Mouse (Mus musculus): ENCODE measurements at regions not wholly inside any gene's neighbourhood (a gene's known extent, or its start where the extent isn't known, plus 50 kb on each side); places are given as distances from the start of the nearest gene placed in this dataset.
"Not testable (repeated sequence)": the region's sequence is repeated elsewhere in the genome, so short reads cannot be mapped to it uniquely, and the experiment has no call there.

- no peaks in the 10 kb centered on the region for H3K36me3 ChIP-seq (replicated peaks)
- H3K4me1 ChIP-seq: no peaks in the 10 kb centered on the region
Measured at GRCm38 (mm10) chr13:16453234-16453633, 441.6 kb downstream of the Inhba start.

GRCm38 (mm10) chr13:16459743-16460142, 448.1 kb downstream of the Inhba start:
- no peaks in the 10 kb centered on the region for H3K4me1 ChIP-seq
- no peaks in the 10 kb centered on the region for H3K9me3 ChIP-seq
- no peaks in the 10 kb centered on the region for H3K36me3 ChIP-seq (replicated peaks)
- H3K27me3 ChIP-seq (replicated peaks; ENCODE audit: low read depth, poor library complexity, severe bottlenecking): no peaks in the 10 kb centered on the region
- DNase-seq (ENCODE audit: low spot score): no peak
- H3K27ac ChIP-seq (replicated peaks): no peak overlapping the region
- H3K4me3 ChIP-seq: no peak overlapping the region
- 85% methylated on average over 2 of the region's 2 CpGs for WGBS

More at GRCm38 (mm10) chr13:16453234-16453633, 441.6 kb downstream of the Inhba start:
- no peak for DNase-seq (ENCODE audit: low spot score)
- Histone ChIP-seq H3K9me3 (no peaks in the 10 kb centered on the region), H3K27me3 (replicated peaks; ENCODE audit: low read depth, poor library complexity, severe bottlenecking) (no peaks in the 10 kb centered on the region), H3K4me3 (no peak overlapping the region), H3K27ac (replicated peaks) (no peak overlapping the region)

GRCm38 (mm10) chr13:16461681-16462080, 450.0 kb downstream of the Inhba start:
- H3K27ac ChIP-seq (replicated peaks): no peak overlapping the region
- no peaks in the 10 kb centered on the region for H3K27me3 ChIP-seq (replicated peaks; ENCODE audit: low read depth, poor library complexity, severe bottlenecking)
- no peaks in the 10 kb centered on the region for H3K36me3 ChIP-seq (replicated peaks)
- 87% methylated on average over 2 of the region's 2 CpGs for WGBS
- no peak for DNase-seq (ENCODE audit: low spot score)
- H3K4me3 ChIP-seq: no peak overlapping the region
- no peaks in the 10 kb centered on the region for H3K4me1 ChIP-seq
- no peaks in the 10 kb centered on the region for H3K9me3 ChIP-seq

GRCm38 (mm10) chr13:16464823-16465222, 453.2 kb downstream of the Inhba start:
- Histone ChIP-seq H3K4me3 (no peak overlapping the region), H3K27me3 (replicated peaks; ENCODE audit: low read depth, poor library complexity, severe bottlenecking) (no peaks in the 10 kb centered on the region), H3K36me3 (replicated peaks) (no peaks in the 10 kb centered on the region), H3K9me3 (no peaks in the 10 kb centered on the region), H3K4me1 (no peaks in the 10 kb centered on the region), H3K27ac (replicated peaks) (no peak overlapping the region)
- WGBS: 88% methylated on average over 1 of the region's 1 CpGs
- DNase-seq (ENCODE audit: low spot score): no peak

GRCm38 (mm10) chr13:16465317-16465716, 453.7 kb downstream of the Inhba start:
- Histone ChIP-seq H3K4me3 (no peak overlapping the region), H3K4me1 (no peaks in the 10 kb centered on the region), H3K27ac (replicated peaks) (no peak overlapping the region), H3K36me3 (replicated peaks) (no peaks in the 10 kb centered on the region), H3K9me3 (no peaks in the 10 kb centered on the region), H3K27me3 (replicated peaks; ENCODE audit: low read depth, poor library complexity, severe bottlenecking) (no peaks in the 10 kb centered on the region)
- DNase-seq (ENCODE audit: low spot score): no peak
- 74% methylated on average over 1 of the region's 1 CpGs for WGBS

- H3K27ac ChIP-seq (replicated peaks): no peak overlapping the region
- WGBS: 90% methylated on average over 1 of the region's 1 CpGs
Measured at GRCm38 (mm10) chr13:16465812-16466211, 454.2 kb downstream of the Inhba start.

GRCm38 (mm10) chr13:16476515-16476914, 464.9 kb downstream of the Inhba start:
- H3K4me3 ChIP-seq: no peak overlapping the region

More at GRCm38 (mm10) chr13:16465812-16466211, 454.2 kb downstream of the Inhba start:
- H3K36me3 ChIP-seq (replicated peaks): no peaks in the 10 kb centered on the region
- H3K9me3 ChIP-seq: no peaks in the 10 kb centered on the region
- DNase-seq (ENCODE audit: low spot score): no peak
- no peaks in the 10 kb centered on the region for H3K27me3 ChIP-seq (replicated peaks; ENCODE audit: low read depth, poor library complexity, severe bottlenecking)
- no peak overlapping the region for H3K4me3 ChIP-seq
- no peaks in the 10 kb centered on the region for H3K4me1 ChIP-seq

GRCm38 (mm10) chr13:16487292-16487691, 475.6 kb downstream of the Inhba start:
- Histone ChIP-seq H3K9me3 (no peaks in the 10 kb centered on the region), H3K27ac (replicated peaks) (no peak overlapping the region), H3K27me3 (replicated peaks; ENCODE audit: low read depth, poor library complexity, severe bottlenecking) (no peaks in the 10 kb centered on the region), H3K36me3 (replicated peaks) (no peaks in the 10 kb centered on the region), H3K4me1 (no peaks in the 10 kb centered on the region), H3K4me3 (no peak overlapping the region)
- DNase-seq (ENCODE audit: low spot score): no peak

More at GRCm38 (mm10) chr13:16476515-16476914, 464.9 kb downstream of the Inhba start:
- 77% methylated on average over 1 of the region's 1 CpGs for WGBS
- Histone ChIP-seq H3K4me1 (no peaks in the 10 kb centered on the region), H3K36me3 (replicated peaks) (no peaks in the 10 kb centered on the region), H3K9me3 (no peaks in the 10 kb centered on the region), H3K27ac (replicated peaks) (no peak overlapping the region), H3K27me3 (replicated peaks; ENCODE audit: low read depth, poor library complexity, severe bottlenecking) (no peaks in the 10 kb centered on the region)
- no peak for DNase-seq (ENCODE audit: low spot score)

- not testable (repeated sequence) for H3K9me3 ChIP-seq; H3K4me3 ChIP-seq; H3K27ac ChIP-seq (replicated peaks); H3K27me3 ChIP-seq (replicated peaks; ENCODE audit: low read depth, poor library complexity, severe bottlenecking); H3K4me1 ChIP-seq; H3K36me3 ChIP-seq (replicated peaks)
- peak; percentile 16 for DNase-seq (ENCODE audit: low spot score)
- WGBS: 50% methylated on average over 6 of the region's 6 CpGs
Measured at GRCm38 (mm10) chr13:16490680-16491079, 479.0 kb downstream of the Inhba start.

GRCm38 (mm10) chr13:16498052-16498451, 486.4 kb downstream of the Inhba start:
- DNase-seq (ENCODE audit: low spot score): no peak
- Histone ChIP-seq H3K9me3 (no peaks in the 10 kb centered on the region), H3K27me3 (replicated peaks; ENCODE audit: low read depth, poor library complexity, severe bottlenecking) (no peaks in the 10 kb centered on the region), H3K4me1 (no peaks in the 10 kb centered on the region), H3K27ac (replicated peaks) (no peak overlapping the region), H3K36me3 (replicated peaks) (no peaks in the 10 kb centered on the region), H3K4me3 (no peak overlapping the region)
- 61% methylated on average over 1 of the region's 1 CpGs for WGBS

GRCm38 (mm10) chr13:16512876-16513275, 501.2 kb downstream of the Inhba start:
- Histone ChIP-seq H3K4me3 (no peak overlapping the region), H3K27ac (replicated peaks) (no peak overlapping the region), H3K9me3 (no peaks in the 10 kb centered on the region), H3K27me3 (replicated peaks; ENCODE audit: low read depth, poor library complexity, severe bottlenecking) (no peaks in the 10 kb centered on the region), H3K4me1 (no peaks in the 10 kb centered on the region), H3K36me3 (replicated peaks) (no peaks in the 10 kb centered on the region)
- no peak for DNase-seq (ENCODE audit: low spot score)
- 69% methylated on average over 4 of the region's 4 CpGs for WGBS

- Histone ChIP-seq H3K4me3 (no peak overlapping the region), H3K4me1 (no peaks in the 10 kb centered on the region), H3K27me3 (replicated peaks; ENCODE audit: low read depth, poor library complexity, severe bottlenecking) (no peaks in the 10 kb centered on the region), H3K27ac (replicated peaks) (no peak overlapping the region), H3K36me3 (replicated peaks) (no peaks in the 10 kb centered on the region), H3K9me3 (no peaks in the 10 kb centered on the region)
- DNase-seq (ENCODE audit: low spot score): no peak
Measured at GRCm38 (mm10) chr13:16515195-16515594, 503.5 kb downstream of the Inhba start.

- Histone ChIP-seq H3K4me1 (no peaks in the 10 kb centered on the region), H3K4me3 (no peak overlapping the region), H3K9me3 (no peaks in the 10 kb centered on the region), H3K36me3 (replicated peaks) (no peaks in the 10 kb centered on the region), H3K27ac (replicated peaks) (no peak overlapping the region), H3K27me3 (replicated peaks; ENCODE audit: low read depth, poor library complexity, severe bottlenecking) (no peaks in the 10 kb centered on the region)
- WGBS: 83% methylated on average over 5 of the region's 5 CpGs
- DNase-seq (ENCODE audit: low spot score): no peak
Measured at GRCm38 (mm10) chr13:16529036-16529435, 517.4 kb downstream of the Inhba start.

GRCm38 (mm10) chr13:16543771-16544170, 532.1 kb downstream of the Inhba start:
- H3K27me3 ChIP-seq (replicated peaks; ENCODE audit: low read depth, poor library complexity, severe bottlenecking): no peaks in the 10 kb centered on the region
- H3K4me3 ChIP-seq: no peak overlapping the region
- no peaks in the 10 kb centered on the region for H3K4me1 ChIP-seq
- no peak for DNase-seq (ENCODE audit: low spot score)
- H3K27ac ChIP-seq (replicated peaks): no peak overlapping the region
- H3K9me3 ChIP-seq: no peaks in the 10 kb centered on the region
- 67% methylated on average over 5 of the region's 5 CpGs for WGBS
- H3K36me3 ChIP-seq (replicated peaks): no peaks in the 10 kb centered on the region

Data from embryonic facial prominence, embryonic 10.5 days (tissue).